Mouse (Mus musculus) right cerebral cortex, adult 18-20 months (tissue): Measurements from ENCODE around the gene Crtc3.

Experiments
- DNase-seq: peaks from one replicate; pipeline ENCODE4 v3.0.0; 2022; ENCODE audit warnings: mixed read lengths

Gene Crtc3

DNA sequence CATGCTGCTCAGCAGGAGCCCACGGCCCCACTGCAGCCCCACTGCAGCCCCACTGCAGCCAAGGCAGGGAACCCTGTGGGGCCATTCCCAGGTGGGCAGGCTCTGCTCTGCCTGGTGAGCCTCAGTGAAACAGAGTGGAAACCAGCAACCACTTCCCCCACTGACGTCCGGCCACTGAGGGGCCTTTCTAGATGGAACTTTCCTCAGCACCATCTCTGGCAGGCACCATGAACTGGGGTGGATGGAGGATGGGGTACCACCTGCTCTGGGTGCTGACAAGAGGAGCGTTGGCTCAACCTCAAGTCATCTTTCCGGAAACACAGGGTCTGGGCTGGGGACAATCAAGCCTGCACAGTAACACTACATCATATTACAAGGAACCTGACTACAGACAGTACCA lies 90.8 kb downstream of the Crtc3 start:
- no peak for DNase-seq

DNA sequence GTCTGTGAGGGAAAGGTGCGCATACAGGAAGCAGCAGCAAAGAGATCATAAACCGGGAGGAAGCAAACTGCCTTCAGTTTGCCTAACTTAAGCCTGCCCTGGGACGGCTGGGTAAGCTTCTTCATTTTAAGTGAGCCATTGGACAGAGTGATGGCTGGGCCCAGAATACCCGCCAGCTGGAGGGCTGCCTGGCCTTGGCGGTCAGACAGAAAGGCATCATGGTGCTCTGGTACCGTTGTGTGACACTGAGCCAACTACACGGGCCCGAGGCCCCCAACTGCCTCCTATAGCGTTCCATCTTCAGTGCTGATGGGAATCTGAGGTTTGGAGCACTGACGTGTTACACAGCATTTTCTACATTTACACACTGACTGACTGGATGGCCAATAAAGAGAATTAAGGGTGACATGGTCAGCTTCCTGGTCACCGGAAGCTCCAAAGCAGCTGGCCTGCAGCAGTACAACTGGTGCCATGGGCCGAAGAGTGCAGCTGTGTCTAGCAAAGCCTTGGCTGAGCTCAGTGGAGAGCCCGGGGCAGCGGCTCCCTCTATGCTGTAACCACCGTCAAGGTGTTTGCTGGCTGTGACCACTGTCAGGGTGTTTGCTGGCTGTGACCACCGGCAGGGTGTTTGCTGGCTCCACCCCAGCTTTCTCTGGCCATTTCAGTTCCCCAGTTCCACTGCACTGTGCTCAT lies 99.5 kb downstream of the Crtc3 start:
- no peak for DNase-seq

DNA sequence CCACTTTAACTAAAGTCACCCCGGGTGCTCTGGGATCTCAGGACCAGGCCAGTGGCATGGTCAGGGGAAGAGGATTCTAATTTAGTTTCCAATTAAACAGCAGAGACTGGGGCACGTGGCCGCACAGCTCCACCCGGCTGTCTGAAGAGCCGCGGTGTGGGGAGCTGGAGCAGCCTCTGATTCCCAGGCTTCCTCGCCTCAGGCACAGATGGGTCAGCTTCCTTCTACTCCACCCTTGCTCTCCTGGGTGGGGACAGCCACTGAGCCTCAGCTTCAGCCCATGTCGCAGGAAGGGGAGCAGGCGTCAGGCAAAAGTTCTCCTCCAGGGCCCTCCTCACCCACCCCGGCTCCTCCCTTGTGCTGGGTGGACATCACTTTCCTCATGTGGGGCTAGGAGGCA lies 101.0 kb downstream of the Crtc3 start:
- no peak for DNase-seq

DNA sequence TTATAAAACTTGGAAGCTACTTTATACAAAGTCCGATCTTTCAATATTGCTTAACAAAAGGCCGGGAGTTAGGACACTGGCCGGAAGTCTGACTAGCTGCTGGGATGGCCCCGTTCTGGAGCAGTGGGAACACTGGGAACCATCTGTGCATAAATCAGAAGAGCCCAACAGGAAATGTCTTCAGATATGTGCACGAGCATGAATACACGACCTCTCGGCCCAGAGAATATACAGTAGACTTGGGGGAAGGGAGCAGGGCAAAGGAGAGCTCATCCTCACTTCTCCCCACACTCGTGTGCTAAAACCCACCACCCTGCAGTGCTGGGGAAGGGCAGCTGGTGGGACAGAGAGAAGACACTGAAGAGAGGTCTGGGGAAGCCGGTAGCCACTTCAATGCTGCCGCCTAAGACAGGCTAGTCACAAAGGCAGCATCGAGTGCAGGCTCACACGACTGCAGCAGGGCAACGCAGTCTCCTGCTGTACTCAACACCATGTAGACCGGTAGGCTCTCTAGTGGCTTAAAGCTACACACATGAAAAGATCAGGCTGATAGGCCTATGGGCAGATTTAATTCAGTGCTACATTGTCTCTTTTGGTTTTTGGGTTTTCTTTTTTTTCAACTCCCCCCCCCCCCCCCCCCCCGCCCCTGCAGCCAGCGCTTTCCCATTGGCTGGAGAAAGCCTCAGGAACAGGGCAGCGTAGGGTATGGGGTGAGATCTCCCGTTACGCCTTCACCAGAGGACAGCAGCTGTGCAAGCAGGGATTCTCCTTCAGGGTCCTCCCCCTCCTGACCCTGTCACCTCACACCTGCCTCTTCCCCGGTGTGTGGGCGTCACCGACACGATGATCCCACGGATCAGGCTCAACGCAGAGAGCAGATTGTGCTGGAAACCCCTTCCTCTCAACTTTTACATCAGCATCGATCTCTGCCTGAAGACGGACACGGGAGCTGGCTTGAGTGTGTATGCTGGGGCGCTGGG lies 101.7 kb downstream of the Crtc3 start:
- DNase-seq = no peak

DNA sequence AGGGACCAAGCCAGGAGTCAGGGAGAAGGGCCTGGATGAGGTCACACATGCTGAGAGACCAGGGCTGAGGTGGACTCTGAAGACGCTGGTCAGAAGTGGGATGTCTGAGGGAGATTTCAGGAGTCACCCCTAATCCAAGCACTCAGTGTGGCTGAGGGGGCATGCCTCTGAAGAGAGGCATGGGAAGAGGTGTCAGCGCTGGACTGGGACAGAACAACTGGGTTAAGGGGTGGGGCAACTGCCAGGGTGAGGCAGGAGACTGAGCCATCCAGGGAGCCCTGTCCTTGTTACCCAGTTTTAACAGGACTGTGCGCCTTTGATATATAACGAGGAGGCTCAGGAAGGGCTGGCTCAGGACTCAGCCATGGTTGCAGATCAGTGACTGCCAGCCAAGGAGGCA lies 102.5 kb downstream of the Crtc3 start:
- DNase-seq = no peak

DNA sequence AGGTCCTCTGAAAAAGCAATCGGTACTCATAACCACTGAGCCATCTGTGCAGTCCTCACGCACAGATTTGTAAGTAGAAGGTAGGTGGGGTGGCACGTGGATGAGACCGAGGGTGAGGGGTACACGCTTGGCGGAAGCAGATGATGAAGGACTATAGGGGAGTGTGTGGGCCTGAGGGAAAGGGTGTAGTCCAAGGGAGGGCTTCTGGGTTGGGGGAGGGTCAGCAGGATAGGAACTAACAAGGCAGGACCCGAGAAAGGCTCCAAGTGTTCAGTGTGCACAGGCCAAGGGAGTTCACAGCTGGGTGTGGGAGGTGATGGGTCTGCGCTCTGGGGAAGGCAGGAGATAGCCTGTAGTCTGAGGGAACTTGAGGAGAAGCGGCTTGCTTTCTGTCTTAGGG lies 103.3 kb downstream of the Crtc3 start:
- DNase-seq = no peak

DNA sequence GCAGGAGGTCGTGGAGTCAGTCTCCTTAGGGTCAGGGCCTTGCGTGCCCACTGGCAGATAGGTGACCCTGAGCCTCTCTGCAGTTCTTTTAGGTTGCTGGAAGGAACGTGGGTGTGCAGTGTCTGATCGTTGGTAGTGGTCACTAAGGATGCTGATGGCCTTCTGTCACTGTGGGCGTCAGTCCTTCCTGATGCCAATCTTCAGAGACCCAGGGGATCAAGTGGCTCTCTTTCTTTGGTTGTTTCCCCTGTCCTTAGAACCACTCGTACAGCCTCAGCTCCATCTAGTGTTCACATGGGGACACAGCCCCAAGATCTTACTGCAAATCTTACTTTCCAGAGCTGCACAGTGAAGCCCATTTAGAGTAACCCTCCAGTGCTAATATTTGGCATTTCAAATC lies 104.7 kb downstream of the Crtc3 start:
- DNase-seq = peak; percentile 53

DNA sequence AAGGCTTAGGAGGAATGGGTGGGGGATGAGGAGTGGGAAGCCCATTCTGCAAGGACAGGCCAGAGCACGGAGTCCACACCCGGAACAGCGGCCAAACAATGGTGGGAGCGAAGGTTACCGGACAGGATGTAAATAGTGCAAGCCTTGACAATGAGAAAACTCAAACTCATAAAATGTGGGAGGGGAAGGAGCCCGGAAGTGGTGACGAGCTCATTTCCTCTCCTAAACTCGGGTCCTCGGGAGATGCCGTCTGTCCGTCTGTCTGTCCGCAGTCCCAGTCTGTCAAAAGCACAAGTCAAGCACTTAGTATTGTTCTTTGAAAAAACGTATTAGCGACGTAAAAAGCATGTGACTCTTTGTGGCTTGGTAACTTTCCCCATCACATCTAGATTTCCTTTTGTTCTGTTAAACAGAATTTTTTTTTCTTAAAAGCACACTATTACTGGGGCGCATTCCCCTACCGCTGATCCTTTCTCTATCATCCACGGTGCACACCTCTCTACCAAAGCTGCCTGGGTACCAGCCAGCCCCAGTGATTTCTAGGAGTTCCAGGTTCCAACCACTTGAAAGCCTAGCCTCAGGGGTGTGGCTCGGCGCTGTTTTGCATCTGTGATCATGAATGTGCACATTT lies 105.7 kb downstream of the Crtc3 start:
- DNase-seq = no peak

DNA sequence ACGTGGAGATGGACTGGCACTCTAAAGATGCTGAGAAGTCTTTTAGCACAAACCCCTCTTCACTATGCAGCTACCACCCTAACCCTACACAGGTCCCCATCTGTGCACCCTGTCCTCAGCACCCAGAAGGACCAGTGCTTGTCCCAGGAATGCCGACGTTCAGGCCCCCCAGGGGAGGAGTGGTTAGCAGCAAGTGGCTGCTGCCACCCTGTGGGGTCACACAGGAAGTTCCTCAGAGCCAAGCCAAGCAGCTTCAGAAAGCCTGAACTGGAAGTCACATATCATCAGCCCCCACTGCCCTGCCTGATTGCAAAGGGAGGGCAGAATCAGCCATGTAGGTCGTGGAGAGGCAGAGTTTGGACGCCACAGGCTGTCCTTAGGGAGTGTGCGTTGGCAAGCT lies 108.3 kb downstream of the Crtc3 start:
- peak; percentile 28 for DNase-seq

DNA sequence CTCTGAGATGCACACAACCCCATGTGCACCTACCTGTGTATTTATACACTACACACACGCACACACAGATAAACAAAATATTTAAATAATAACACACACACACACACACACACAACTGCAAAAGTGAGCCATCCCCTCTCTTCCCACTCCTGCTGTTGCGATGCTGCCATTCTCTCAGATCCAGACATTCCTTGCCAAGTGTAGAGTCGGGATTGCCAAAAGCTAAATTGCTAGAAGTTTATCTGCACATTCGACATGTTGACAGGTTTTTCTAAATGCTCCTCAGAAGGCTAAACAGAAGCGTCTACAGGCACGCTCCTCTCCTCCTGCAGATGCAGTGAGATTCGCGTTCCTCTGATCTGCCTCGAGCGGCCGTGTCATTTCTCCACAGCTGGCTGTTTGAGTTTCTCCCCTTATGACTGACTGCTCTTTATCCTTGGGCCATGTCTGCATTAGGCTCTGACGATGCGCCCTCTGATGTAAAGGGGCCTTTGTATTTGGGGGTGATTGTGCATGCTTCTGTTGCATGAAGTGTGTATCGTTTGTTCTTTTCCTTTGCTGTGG lies 111.2 kb downstream of the Crtc3 start:
- DNase-seq = no peak

DNA sequence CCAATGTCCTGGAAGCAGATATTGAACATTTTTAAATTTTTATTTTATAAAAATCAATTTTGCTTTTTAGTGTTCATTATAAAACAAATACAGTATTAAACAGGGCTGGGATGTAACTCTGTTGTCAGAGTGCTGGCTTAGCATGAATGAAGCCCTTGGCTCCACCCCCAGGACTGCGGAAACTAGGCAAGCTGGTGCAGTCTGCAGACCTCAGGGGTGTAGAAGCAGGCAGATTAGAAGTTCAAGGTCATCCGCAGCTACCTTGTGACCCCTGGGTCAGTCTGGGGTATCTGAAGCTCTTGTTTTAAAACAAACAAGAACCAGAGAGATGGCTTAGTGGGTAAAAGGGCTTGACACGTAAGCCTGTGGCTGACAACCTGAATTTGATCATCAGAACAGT lies 112.1 kb downstream of the Crtc3 start:
- no peak for DNase-seq

DNA sequence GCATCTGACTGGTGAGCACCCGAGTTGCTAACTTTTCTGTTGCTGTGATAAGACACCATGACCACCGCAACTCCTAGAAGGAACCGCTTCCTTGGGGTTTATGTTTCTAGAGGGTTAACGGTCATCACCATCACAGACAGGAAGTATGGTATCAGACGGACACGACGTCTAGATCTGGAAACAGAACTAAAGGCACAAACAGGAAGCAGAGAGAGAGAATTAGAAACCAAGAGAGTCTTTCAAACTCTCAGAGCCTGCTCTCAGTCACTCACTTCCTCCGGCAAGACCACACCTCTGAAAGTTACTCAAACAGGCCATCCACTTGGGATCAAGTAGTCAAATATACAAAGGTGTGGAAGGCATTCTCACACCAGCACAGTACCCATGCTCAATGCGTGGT lies 112.9 kb downstream of the Crtc3 start:
- DNase-seq = no peak

DNA sequence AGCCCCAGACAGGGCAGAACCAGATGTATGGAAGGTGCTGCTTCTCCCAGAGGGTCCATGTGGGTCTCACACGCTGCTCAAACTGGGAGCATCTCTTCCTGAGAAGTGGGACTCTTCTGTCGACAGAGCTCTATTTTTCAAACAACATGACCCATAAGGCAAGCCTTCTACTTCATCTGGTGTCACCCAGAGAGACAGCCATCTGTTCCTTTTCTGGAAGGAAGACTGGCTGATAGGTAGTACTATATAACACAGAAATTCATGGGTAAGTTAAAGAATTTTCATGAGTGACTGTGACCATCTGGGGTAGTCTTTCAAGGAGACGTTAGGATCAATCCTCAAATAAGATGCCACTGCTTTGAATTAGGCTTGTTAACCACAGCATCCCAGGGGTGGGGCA lies 115.6 kb downstream of the Crtc3 start:
- no peak for DNase-seq

DNA sequence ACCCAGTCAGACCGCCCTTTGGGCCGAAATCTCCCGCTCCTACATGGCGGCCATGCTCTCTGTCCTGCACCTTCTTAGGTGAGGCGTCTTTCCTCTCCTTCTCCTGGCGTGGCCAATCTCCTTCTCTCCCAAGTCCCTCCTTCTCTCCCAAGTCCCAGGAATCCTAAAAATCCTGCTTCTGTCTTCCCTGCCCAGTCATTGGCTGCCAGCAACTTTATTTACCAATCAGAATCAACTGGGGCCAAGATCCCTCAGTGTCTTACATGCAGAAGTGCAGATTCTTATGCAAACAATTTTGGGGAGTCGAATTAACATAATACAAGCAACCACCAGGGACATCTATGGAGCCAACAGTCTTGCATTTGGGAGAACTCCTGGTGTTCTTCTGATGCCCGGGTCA lies 120.7 kb downstream of the Crtc3 start:
- DNase-seq = no peak

DNA sequence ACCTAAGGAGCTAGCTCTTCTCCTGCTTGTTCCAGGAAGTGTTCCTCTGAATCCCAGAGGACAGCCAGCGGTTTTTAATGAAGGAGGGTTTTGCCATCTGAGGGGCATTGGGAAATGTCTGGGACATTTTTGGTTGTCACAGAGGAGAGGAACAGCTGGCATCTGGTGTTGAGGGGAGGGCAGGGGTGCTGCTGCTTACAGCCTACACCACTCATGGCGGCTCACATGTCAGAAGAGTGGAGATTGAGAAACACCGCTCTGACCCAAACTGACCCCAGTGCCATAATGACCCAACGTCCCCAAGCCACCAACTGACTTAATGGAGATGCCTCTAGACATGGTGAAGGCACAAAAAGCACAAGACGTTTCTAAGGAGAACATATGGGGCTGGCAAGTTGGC lies 126.7 kb downstream of the Crtc3 start:
- DNase-seq = no peak

DNA sequence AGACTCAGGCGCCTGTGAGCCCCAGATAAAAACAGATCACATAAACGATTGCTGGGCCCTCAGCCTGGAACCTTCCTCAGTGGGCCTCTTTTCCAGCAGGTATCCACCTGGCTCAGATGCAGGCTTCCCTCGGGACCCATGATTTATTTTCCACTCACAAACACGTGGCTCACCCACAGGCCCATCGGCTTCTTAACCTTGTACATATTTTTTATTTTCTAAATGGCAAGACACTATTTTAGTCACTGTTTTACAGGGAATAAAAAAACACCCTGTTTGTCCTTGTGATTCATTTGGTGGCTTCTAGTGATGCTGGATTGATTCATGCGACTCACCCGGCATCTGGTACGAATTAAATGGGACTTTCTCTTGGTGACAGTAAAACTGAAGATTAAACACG lies 127.4 kb downstream of the Crtc3 start:
- no peak for DNase-seq

DNA sequence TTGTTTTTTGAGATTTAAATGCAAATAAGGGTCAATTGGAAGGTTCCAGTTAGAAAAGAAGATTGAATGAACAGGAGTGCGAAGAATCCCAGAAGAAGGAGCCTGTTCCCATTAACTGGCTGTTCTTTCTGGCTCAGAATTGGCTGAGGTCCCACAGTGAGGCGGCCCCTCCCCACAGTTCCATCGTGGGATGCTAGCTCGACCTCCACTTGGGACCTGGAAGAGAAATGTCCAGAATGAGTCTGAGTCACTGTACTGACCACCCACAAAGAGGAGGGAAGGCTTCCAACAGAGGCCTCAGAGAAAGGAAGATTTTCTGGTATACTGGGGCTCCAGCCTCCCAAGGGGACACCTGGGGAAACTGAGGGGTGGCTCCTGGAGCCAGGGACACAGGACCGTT lies 130.1 kb downstream of the Crtc3 start:
- no peak for DNase-seq

DNA sequence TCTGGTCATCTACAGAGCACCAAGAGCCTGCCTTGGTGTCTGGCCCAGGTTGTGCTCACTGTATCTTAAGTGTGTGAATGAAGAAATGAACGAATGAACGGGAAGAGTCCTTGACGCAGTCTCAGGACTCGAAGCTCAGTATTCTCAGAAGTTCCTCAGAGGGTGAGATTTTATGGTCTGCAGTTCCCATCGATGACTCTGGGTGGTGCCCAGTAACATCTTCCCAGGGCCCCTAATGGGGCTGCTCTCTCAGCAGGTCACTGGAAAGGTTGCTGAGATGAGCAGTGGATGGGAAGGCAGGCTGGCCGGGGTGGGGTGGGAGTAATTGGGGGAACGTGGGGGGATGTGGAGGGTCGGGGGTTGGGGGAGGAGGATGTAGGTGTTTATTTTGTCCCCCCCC lies 130.6 kb downstream of the Crtc3 start:
- DNase-seq = no peak

DNA sequence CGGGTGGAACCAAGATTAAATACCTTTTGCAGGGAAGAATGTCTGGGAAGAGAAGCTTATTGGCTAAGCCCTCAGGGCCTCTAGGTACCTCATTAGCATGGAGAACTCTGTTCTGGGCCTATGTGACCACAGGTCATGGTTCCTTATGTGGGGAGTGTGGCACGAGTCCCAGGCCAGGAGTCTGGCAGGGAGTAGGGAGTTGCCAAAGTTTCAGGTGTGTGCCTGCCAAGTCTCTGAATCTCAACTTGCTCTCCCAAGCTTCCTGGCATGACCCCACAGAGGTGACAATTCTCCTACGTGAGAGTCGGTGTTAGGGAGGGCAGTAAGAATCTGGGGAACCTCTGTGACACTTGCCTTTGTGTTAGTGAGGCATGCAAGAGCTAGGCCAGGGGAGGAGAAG lies 131.5 kb downstream of the Crtc3 start:
- no peak for DNase-seq

DNA sequence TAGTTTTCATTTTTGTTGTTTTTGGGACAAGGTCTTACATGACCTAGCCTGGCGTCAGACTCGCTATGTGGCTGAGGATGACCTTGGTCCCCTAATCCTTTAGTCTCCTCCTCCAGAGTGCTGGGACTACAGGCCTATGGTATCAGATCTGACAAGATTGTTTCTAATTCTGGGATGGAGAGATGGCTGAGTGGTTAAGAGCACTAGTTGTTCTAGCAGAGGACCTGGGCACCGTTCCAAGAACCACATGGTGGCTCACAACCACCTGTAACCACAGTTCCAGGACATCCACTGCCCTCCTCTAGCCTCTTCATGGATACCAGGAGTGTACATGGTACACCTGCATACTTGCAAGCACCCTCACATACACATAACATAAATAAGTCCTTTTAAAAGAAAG lies 132.5 kb downstream of the Crtc3 start:
- no peak for DNase-seq

DNA sequence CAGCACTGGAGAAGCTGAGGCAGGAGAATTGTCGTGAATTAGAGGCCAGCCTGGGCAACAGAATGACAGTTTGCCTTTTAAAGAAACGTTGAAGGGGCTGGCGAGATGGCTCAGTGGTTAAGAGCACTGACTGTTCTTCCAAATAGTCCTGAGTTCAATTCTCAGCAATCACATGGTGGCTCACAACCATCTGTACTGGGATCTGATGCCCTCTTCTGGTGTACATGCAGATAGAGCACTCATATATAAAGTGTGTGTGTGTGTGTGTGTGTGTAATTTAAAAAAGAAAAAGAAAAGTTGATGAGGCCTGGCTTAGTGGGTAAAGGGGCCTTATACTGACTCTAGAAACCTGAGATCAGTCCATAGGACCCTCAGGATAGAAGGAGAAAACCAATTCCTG lies 133.5 kb downstream of the Crtc3 start:
- no peak for DNase-seq

DNA sequence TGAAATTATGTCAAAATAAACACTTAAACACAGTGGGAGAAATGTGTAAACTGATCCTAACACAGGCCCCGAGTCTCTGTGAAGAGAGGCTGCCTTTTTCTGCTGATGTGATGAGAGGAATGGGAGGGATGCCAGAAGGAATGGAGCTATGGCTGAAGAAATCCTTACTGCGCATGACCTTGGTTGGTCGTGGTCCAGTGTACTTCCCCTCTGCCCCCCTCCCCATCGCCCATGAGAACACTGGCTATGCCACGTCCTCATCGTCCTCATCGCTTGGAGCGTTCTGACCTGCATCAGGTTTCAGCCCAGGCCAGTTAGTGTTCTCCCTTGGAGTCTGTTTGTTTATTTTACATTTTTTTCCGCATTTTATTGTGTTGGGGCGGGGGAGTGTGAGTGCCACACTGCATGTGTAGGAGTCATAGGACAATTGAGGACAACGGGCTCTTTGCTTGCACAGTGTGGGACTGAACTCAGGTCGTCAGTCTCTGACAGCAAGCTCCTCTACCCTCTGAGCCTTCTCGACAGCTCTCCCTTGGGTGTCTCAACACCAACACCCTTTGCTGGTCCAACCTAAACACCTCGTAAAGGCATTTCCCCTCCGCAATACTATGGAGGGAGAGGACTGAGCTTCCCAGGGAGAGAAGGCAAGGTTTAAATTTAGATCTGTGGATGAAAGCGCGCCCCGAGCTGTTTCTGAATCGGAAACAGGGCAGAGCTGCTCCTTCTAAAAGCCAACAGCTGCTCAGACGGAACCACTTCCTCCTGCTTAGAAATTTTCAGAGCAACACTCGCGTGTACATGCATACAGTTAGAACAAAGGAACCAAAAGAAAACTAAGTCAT lies 134.3 kb downstream of the Crtc3 start:
- DNase-seq = peak; percentile 40
